Mouse (Mus musculus) lung, postnatal 0 days (tissue): Measurements from ENCODE around the gene Pex7. TPM values are rescaled to one million over a fixed set of nuclear protein-coding genes. Genes with fewer than 3 reads are reported as not detected.
A peak's percentile ranks its signal among the peaks of the same experiment; 100 is the strongest.

ENCODE experiments used
- ATAC-seq: fragments of 200-750 bp; cut with Nextera tagmentation; 2 replicates; pipeline ENCODE4 v1.8.0; 2017; ENCODE audit warnings: moderate library complexity
- DNase-seq: peaks from one replicate; pipeline ENCODE4 v3.0.0-alpha.2; 2016; ENCODE audit warnings: low spot score
- H3K27ac ChIP-seq: fragments of 300-500 bp; sonication (generic); 2 replicates; pipeline ENCODE4 v1.5.1; 2014; ENCODE audit warnings: antibody characterized with exemption, mild to moderate bottlenecking, low read length, mixed read lengths
- H3K27me3 ChIP-seq: fragments of 300-500 bp; sonication (generic); replicated peaks from 2 replicates; pipeline ENCODE4 v1.6.1; 2014; ENCODE audit warnings: low read length, mixed read lengths; ENCODE audit not compliant: insufficient read depth
- H3K36me3 ChIP-seq: fragments of 300-500 bp; sonication (generic); 2 replicates; pipeline ENCODE4 v1.6.1; 2014; ENCODE audit warnings: low read length, mixed read lengths; ENCODE audit not compliant: insufficient read depth
- H3K4me1 ChIP-seq: fragments of 300-500 bp; sonication (generic); 2 replicates; pipeline ENCODE4 v1.6.1; 2014; ENCODE audit warnings: antibody characterized with exemption, low read depth, low read length, mixed read lengths; ENCODE audit not compliant: insufficient read depth
- H3K4me2 ChIP-seq: fragments of 300-500 bp; sonication (generic); replicated peaks from 2 replicates; pipeline ENCODE4 v1.6.1; 2014; ENCODE audit warnings: low read depth, mild to moderate bottlenecking, low read length, moderate library complexity, mixed read lengths
- H3K4me3 ChIP-seq: fragments of 300-500 bp; sonication (generic); 2 replicates; pipeline ENCODE4 v1.5.1; 2014; ENCODE audit warnings: low read depth, low read length
- H3K9ac ChIP-seq: fragments of 300-500 bp; sonication (generic); replicated peaks from 2 replicates; pipeline ENCODE4 v1.6.1; 2014; ENCODE audit warnings: low read depth, mild to moderate bottlenecking
- H3K9me3 ChIP-seq: fragments of 300-500 bp; sonication (generic); 2 replicates; pipeline ENCODE4 v1.6.1; 2016; ENCODE audit warnings: low read length, mixed read lengths
- CTCF ChIP-seq: IDR thresholded peaks from 2 replicates; pipeline ENCODE4 v1.5.1; 2016; ENCODE audit warnings: antibody characterized with exemption, mild to moderate bottlenecking
- EP300 ChIP-seq: IDR thresholded peaks from 2 replicates; pipeline ENCODE4 v1.6.1; 2016; ENCODE audit warnings: antibody characterized with exemption, mild to moderate bottlenecking, control low read depth
- WGBS: fragments of 180-500 bp; shearing (Covaris S2); extraction: QIAGEN DNeasy Blood & Tissue Kit; methylation state at CpG from one replicate; pipeline ENCODE4 v1.1.7; 2014; 5-methylcytosine and 5-hydroxymethylcytosine counted together
- polyA plus RNA-seq: library from polyadenylated mRNA; unstranded; fragments of >200 nt; fragmentation: Nextera tagmentation; extraction: Ambion mirVana; gene quantifications from 2 replicates; pipeline ENCODE4 v1.2.1, GENCODE M21; 2015

Gene Pex7
- polyA plus RNA-seq: 40.3 TPM in 2 replicates

DNA sequence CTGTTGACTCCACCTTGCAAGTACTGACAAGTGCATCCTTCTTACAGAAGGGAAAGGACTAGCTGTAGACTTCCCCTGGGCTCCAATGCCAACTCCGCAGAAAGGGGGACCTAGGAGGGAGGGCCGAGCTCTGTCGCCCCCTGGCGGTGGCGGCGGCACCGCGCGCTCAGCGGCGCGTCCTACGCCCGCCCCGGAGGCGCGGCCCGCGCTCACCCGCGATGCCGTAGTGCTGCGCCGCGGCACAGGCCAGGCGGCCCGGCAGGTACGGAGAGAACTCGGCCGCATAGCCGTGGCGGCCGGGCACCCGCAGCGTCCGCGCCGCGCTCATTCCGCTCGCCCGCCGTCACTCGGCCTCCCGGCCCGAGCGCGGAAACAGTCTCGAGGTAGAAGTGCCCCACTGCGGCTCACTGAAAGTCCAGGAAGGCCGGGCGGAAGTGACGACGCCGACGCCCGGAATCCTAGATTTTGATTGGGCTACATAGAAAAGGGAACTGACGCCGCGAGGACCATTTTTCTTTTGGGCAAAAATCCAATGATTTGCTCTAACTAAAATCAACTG lies at the start of gene Pex7:
TSS of gene Pex7 (minus strand) at position 444 of the 559 bp plus-strand sequence.
- DNase-seq: peak; percentile 95
- 0% methylated on average over 41 of the region's 60 CpGs for WGBS

DNA sequence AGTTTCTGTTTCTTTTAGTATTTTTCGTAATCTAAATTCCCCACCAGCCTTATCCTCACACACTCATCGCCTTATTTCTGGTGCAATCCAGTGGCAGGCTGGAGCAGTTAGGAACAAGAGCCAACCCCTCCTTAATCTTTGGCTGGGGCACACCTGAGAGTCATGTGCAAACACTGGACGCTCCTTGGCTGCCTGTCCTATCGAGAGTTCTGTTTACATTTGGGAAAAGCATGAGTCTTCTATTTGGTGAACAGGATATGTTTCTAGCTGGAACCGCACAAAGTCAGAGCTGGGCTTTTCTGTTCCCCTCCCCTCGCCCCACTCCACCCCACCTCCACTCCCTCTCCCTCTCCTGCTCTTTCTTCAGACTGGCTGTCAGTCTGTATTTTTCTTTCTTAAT lies 49.3 kb upstream of the Pex7 start:
- Histone ChIP-seq H3K27ac (peak overlapping the region; percentile 69; the same call in 1 of the 2 replicates), H3K4me3 (no peak overlapping the region), H3K9ac (no peak overlapping the region), H3K36me3 (no peaks in the 10 kb centered on the region), H3K9me3 (no peaks in the 10 kb centered on the region), H3K4me1 (peaks cover 6% of the 10 kb centered on the region; the same call in 1 of the 2 replicates), H3K27me3 (no peaks in the 10 kb centered on the region), H3K4me2 (peak overlapping the region; percentile 25; the same call in 1 of the 2 replicates)
- ATAC-seq (peak; percentile 97), DNase-seq (peak; percentile 89)
- no peak for TF ChIP-seq CTCF
- peak; percentile 87 for TF ChIP-seq EP300
- 23% methylated on average over 6 of the region's 6 CpGs for WGBS

More for the DNA sequence above, at the start of gene Pex7:
- Histone ChIP-seq H3K27ac (peak within 1 kb of the TSS; percentile 96), H3K4me1 (no peaks in the 10 kb centered on the region), H3K36me3 (no peaks in the 10 kb centered on the region), H3K9me3 (no peaks in the 10 kb centered on the region), H3K4me3 (peak within 1 kb of the TSS; percentile 72), H3K4me2 (peak within 1 kb of the TSS; percentile 49), H3K9ac (peak within 1 kb of the TSS; percentile 78), H3K27me3 (no peaks in the 10 kb centered on the region)
- no peak for TF ChIP-seq EP300
- TF ChIP-seq CTCF: peak; percentile 83
- ATAC-seq: peak; percentile 98

DNA sequence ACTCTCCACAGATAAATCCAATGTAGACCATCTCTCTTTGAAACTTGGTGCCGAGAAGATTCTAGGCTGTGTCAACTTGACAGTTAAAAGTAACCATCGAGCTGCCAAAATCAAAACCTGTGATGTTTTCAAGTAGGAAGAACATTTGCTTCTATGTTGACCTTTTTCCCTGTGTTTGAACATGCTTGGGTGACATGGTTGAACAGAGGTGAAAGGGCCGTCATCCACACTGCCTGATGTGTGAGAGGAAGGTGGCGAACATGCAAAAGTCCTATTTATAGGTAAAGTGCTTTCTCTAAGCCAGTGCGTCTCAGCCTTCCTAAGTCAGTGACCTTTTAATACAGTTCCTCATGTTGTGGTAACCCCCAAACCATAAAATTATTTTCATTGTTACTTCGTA lies 48.3 kb upstream of the Pex7 start:
- TF ChIP-seq EP300 (no peak), CTCF (no peak)
- no peak overlapping the region for H3K4me3 ChIP-seq
- no peaks in the 10 kb centered on the region for H3K36me3 ChIP-seq
- no peak overlapping the region for H3K4me2 ChIP-seq
- H3K27ac ChIP-seq: 0 out of 2 replicates have a peak overlapping the region, but pooled peaks have one; percentile 52
- peaks cover 6% of the 10 kb centered on the region; the same call in 1 of the 2 replicates for H3K4me1 ChIP-seq
- DNase-seq (no peak), ATAC-seq (no peak)
- H3K9ac ChIP-seq: no peak overlapping the region
- H3K9me3 ChIP-seq: no peaks in the 10 kb centered on the region
- WGBS: 65% methylated on average over 6 of the region's 6 CpGs
- no peaks in the 10 kb centered on the region for H3K27me3 ChIP-seq

DNA sequence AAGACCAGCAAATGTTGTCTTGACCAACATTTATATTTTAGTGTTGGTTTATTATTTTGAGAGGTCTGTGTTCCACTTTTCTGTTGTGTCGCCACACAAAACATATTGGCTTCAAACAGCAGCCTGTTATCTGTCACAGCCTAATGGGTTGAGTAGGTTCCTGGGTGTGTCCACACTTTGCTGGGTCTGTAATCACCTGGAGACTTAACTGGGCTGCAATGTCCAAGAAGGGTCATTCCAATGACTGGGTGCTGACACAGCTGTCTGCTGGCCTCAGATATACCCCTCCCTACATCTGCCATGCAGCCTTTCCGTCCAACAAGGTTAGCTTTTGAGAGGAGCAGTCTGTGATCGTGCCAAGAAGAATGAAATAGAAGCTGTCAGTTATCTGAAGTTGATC lies 47.1 kb upstream of the Pex7 start:
- no peak overlapping the region for H3K4me2 ChIP-seq
- no peaks in the 10 kb centered on the region for H3K9me3 ChIP-seq
- H3K4me3 ChIP-seq: no peak overlapping the region
- H3K27ac ChIP-seq: no peak overlapping the region
- DNase-seq: no peak
- TF ChIP-seq CTCF (no peak), EP300 (no peak)
- no peaks in the 10 kb centered on the region for H3K36me3 ChIP-seq
- no peak overlapping the region for H3K9ac ChIP-seq
- ATAC-seq: no peak
- no peaks in the 10 kb centered on the region for H3K27me3 ChIP-seq
- H3K4me1 ChIP-seq: peaks cover 6% of the 10 kb centered on the region; the same call in 1 of the 2 replicates
- 60% methylated on average over 3 of the region's 3 CpGs for WGBS

DNA sequence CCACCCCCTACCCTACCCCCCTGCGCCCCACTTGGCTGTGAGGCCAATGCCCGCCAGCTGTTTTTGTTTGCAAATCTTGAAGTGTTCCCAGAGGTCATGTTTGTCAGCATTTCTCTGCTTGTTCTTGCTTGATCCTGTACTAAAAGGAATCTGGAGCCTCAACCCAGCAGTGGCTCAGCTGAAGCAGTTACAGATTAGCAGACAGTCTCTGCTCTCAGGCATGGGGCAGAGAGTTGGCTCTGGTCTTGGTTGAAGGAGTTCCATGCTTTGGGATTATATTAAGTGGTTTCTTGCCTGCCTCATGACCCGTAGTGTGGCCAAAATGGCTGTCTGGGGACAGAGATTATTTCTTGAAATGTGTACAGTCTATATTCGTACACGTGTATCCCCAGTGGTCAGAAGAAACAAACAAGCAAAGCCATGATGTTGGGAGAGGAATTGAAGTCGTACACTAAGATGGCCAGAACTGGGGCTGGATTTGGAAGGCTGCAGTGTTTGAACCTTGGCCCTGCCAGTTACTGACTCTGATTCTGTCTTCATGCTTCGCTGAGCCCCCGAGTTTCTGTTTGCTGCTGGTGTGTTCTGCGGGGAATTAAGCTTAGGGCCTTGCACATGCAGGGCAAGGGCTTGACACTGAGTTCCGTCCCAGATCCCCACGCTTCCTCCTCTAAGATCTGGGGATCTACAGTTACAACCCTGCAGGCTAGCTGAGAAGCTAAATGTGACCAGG lies 45.7 kb upstream of the Pex7 start:
- peaks cover 6% of the 10 kb centered on the region; the same call in 1 of the 2 replicates for H3K4me1 ChIP-seq
- no peak for TF ChIP-seq EP300
- H3K36me3 ChIP-seq: no peaks in the 10 kb centered on the region
- H3K4me2 ChIP-seq: no peak overlapping the region
- ATAC-seq: no peak
- peak; percentile 26 for DNase-seq
- H3K27ac ChIP-seq: no peak overlapping the region
- no peaks in the 10 kb centered on the region for H3K9me3 ChIP-seq
- H3K9ac ChIP-seq: no peak overlapping the region
- H3K27me3 ChIP-seq: no peaks in the 10 kb centered on the region
- no peak overlapping the region for H3K4me3 ChIP-seq
- WGBS: 75% methylated on average over 11 of the region's 11 CpGs

DNA sequence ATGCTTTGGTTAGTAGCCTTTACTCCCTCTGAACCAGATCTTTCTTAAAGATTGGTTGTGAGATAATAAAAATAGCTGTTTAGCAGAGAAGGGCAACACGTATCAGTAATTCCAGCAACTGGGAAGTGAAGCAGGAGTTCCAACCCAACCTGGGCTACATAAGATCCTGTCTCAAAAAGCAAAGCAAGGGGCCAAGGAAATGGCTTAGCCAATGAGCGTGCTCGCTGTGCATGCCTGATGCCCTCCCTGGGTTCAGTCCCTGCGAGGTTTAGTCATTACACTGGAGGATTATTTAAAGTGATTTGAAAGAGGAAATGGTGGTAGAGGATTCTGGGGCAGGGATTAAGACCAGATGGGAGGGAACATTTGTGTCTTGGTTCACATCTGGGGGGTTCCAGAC lies 41.6 kb upstream of the Pex7 start:
- Histone ChIP-seq H3K36me3 (no peaks in the 10 kb centered on the region), H3K4me1 (no peaks in the 10 kb centered on the region; the same call in 1 of the 2 replicates), H3K9ac (no peak overlapping the region), H3K4me2 (no peak overlapping the region), H3K4me3 (no peak overlapping the region), H3K9me3 (no peaks in the 10 kb centered on the region), H3K27ac (no peak overlapping the region), H3K27me3 (no peaks in the 10 kb centered on the region)
- ATAC-seq (no peak), DNase-seq (no peak)
- WGBS: 87% methylated on average over 4 of the region's 4 CpGs
- TF ChIP-seq CTCF (no peak), EP300 (no peak)
